Mouse (Mus musculus) spleen, adult 2 months (tissue): ENCODE data around the gene Grtp1.

Experiments
- CTCF ChIP-seq: fragments of 200-500 bp; IDR thresholded peaks from 2 replicates; pipeline ENCODE4 v1.5.1; 2011; ENCODE audit warnings: mild to moderate bottlenecking, inconsistent platforms; ENCODE audit not compliant: insufficient read depth, insufficient read length, insufficient replicate concordance; ENCODE audit errors: extremely low read depth
- POLR2A ChIP-seq: fragments of 200-500 bp; IDR thresholded peaks from 2 replicates; pipeline ENCODE4 v1.6.1; 2011; ENCODE audit warnings: low read depth, low read length, inconsistent platforms

GRCm38 (mm10) chr8:13187229-13187628 lies 13.2 kb downstream of the Grtp1 start:
- TF ChIP-seq CTCF = no peak
- TF ChIP-seq POLR2A = no peak
